Mouse (Mus musculus) brain, embryonic 14.5 days (tissue): ENCODE results near the gene Trpm6.

Source experiments
- CTCF ChIP-seq: fragments of 200-500 bp; IDR thresholded peaks from 2 replicates; pipeline ENCODE4 v1.5.1; 2012; ENCODE audit warnings: inconsistent platforms, mild to moderate bottlenecking, moderate library complexity, borderline replicate concordance; ENCODE audit not compliant: insufficient read depth, insufficient read length; ENCODE audit errors: extremely low read depth
- POLR2A ChIP-seq: fragments of 200-500 bp; IDR thresholded peaks from 2 replicates; pipeline ENCODE4 v1.6.1; 2012; ENCODE audit warnings: mild to moderate bottlenecking, inconsistent platforms, borderline replicate concordance; ENCODE audit not compliant: poor library complexity, insufficient read depth, insufficient read length, severe bottlenecking; ENCODE audit errors: extremely low read depth

DNA sequence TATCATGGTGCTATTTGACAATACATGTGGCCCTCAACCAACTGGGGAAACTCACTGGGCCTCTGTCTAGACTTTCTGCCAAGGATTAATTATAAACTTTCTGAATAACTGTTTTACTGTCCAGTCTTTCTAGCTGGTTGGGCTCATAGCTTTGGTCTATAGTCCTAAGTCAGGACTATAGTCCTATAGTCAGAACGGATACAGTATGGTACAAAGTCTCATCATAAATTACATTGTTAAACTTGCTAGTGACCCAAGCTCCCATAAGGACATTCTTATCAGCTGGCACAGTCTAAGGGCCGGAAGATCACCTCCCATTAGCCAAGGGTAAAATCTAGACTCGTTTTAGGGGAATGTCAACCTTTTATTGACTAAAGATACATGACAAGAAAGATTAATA is 155.7 kb downstream of the Trpm6 start:
- TF ChIP-seq CTCF (no peak), POLR2A (no peak)
